Mouse (Mus musculus) embryonic fibroblast, embryonic 13.5 days (primary cell): ENCODE data around the gene 1700029P11Rik. TPM values are rescaled to one million over a fixed set of nuclear protein-coding genes. Genes with fewer than 3 reads are reported as not detected.

ENCODE experiments used
- H3K27ac ChIP-seq: 2 replicates; pipeline ENCODE4 v1.5.1; 2012; ENCODE audit warnings: low read length, control low read depth, inconsistent platforms; ENCODE audit not compliant: insufficient read depth
- H3K4me1 ChIP-seq: 2 replicates; pipeline ENCODE4 v1.6.1; 2011; ENCODE audit warnings: low read length; ENCODE audit not compliant: control insufficient read depth, insufficient read depth
- H3K4me3 ChIP-seq: 2 replicates; pipeline ENCODE4 v1.5.1; 2011; ENCODE audit warnings: mild to moderate bottlenecking, control low read depth, low read length; ENCODE audit not compliant: insufficient read depth
- CTCF ChIP-seq: IDR thresholded peaks from 2 replicates; pipeline ENCODE4 v1.5.1; 2011; ENCODE audit warnings: mild to moderate bottlenecking, control low read depth, low read length, moderate library complexity, borderline replicate concordance; ENCODE audit not compliant: insufficient read depth
- POLR2A ChIP-seq: IDR thresholded peaks from 2 replicates; pipeline ENCODE4 v1.6.1; 2011; ENCODE audit warnings: low read depth, mild to moderate bottlenecking, control low read depth, low read length, moderate library complexity
- polyA plus RNA-seq: library from polyadenylated mRNA; stranded (reverse); fragments of >200 nt; gene quantifications from 2 replicates; pipeline ENCODE4 v1.2.4, GENCODE M21; 2011; ENCODE audit warnings: low read depth; ENCODE audit not compliant: missing spikeins, insufficient read length

1700029P11Rik gene
- polyA plus RNA-seq, 1 experiment = not detected

- Histone ChIP-seq H3K27ac (no peak overlapping the region), H3K4me1 (no peaks in the 10 kb centered on the region), H3K4me3 (no peak overlapping the region)
- TF ChIP-seq CTCF = no peak
- TF ChIP-seq POLR2A = no peak
Measured at GRCm38 (mm10) chr15:82004257-82004656, 23.9 kb downstream of the 1700029P11Rik start.

- peak overlapping the region; percentile 87 for H3K27ac ChIP-seq
- no peak for TF ChIP-seq POLR2A
- peaks cover 18% of the 10 kb centered on the region for H3K4me1 ChIP-seq
- H3K4me3 ChIP-seq = no peak overlapping the region
Measured at GRCm38 (mm10) chr15:82011947-82012346, 31.6 kb downstream of the 1700029P11Rik start.

- H3K27ac ChIP-seq = peak overlapping the region; percentile 35
Measured at GRCm38 (mm10) chr15:82014745-82015391, 34.5 kb downstream of the 1700029P11Rik start.

GRCm38 (mm10) chr15:82015392-82016100 lies 35.2 kb downstream of the 1700029P11Rik start:
- Histone ChIP-seq H3K27ac (peak overlapping the region; percentile 35), H3K4me3 (peak overlapping the region; percentile 82), H3K4me1 (peaks cover 18% of the 10 kb centered on the region)
- TF ChIP-seq POLR2A (no peak), CTCF (no peak)

More at GRCm38 (mm10) chr15:82014745-82015391, 34.5 kb downstream of the 1700029P11Rik start:
- peak overlapping the region; percentile 82 for H3K4me3 ChIP-seq
- H3K4me1 ChIP-seq = peaks cover 18% of the 10 kb centered on the region
- no peak for TF ChIP-seq POLR2A
- TF ChIP-seq CTCF = no peak

GRCm38 (mm10) chr15:82016101-82016808 lies 35.9 kb downstream of the 1700029P11Rik start:
- Histone ChIP-seq H3K4me1 (peaks cover 12% of the 10 kb centered on the region), H3K4me3 (peak overlapping the region; percentile 89), H3K27ac (no peak overlapping the region)
- TF ChIP-seq CTCF = no peak
- TF ChIP-seq POLR2A = peak; percentile 89

- H3K4me1 ChIP-seq = peaks cover 11% of the 10 kb centered on the region
- no peak overlapping the region for H3K27ac ChIP-seq
- H3K4me3 ChIP-seq = peak overlapping the region; percentile 89
- TF ChIP-seq POLR2A = no peak
- no peak for TF ChIP-seq CTCF
Measured at GRCm38 (mm10) chr15:82016830-82017229, 36.5 kb downstream of the 1700029P11Rik start.

- Histone ChIP-seq H3K27ac (no peak overlapping the region), H3K4me1 (0 out of 2 replicates have a peak, but pooled peaks cover 7% of the 10 kb centered on the region), H3K4me3 (no peak overlapping the region)
- TF ChIP-seq POLR2A (no peak), CTCF (no peak)
Measured at GRCm38 (mm10) chr15:82017461-82017860, 37.1 kb downstream of the 1700029P11Rik start.

- H3K27ac ChIP-seq = no peak overlapping the region
- H3K4me3 ChIP-seq = no peak overlapping the region
- no peaks in the 10 kb centered on the region for H3K4me1 ChIP-seq
- TF ChIP-seq CTCF = no peak
- TF ChIP-seq POLR2A = no peak
Measured at GRCm38 (mm10) chr15:82019288-82019687, 38.9 kb downstream of the 1700029P11Rik start.

GRCm38 (mm10) chr15:82022535-82023088 lies 42.3 kb downstream of the 1700029P11Rik start:
- TF ChIP-seq CTCF (no peak), POLR2A (no peak)
- Histone ChIP-seq H3K4me3 (no peak overlapping the region), H3K4me1 (no peaks in the 10 kb centered on the region), H3K27ac (no peak overlapping the region)
